Mouse (Mus musculus) heart, adult 9 months (tissue): ENCODE data around the gene Igf1r.
A peak's percentile ranks its signal among the peaks of the same experiment; 100 is the strongest.

Source experiments
- DNase-seq, 2 experiments: peaks; one replicate each; pipeline ENCODE4 v3.0.0; 2022; ENCODE audit warnings: low spot score in 2 of 2

Igf1r gene

GRCm38 (mm10) chr7:68164074-68164473 is 211.4 kb downstream of the Igf1r start:
- DNase-seq, result no peak

DNA sequence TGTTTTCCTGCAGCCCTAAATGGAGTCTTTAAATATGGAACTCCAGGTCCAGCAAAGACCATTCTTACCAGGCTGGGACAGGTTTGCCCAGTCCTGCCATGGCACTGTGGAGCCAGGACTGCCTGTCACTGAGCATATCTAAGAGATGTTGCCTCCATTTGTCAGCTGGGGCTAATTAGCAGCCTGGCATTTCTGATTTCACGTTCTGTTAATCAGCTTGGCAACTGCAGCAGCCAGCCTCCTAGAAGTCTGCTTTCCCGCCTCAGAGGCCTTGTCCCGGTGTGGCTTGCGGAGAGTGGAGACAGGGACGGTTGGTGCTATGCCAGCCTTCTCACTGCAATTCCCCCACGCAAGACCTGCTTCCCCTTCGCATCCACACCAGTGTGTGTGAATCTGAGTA is 220.1 kb downstream of the Igf1r start:
- DNase-seq, result no peak

GRCm38 (mm10) chr7:68179672-68180071 is 227.0 kb downstream of the Igf1r start:
- DNase-seq, result no peak

DNA sequence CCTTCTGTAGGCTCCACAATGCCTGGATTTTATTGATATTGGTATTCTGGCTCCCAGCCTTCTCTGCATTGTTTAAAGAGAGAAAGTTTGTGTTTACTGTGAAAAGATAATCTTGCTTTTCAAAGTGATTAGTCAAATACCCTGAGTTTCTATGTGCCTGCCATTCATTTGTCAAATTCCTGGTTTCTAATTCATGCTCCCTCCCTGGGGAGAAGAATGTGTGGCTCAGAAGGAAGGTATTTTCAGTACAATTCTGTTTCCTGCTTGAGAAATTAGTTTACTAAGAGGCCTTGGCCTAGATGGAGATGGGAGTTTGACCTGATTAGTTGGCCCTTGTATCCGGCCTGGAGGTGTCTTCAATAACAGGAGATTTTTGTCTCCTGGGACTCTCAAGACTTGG is 228.5 kb downstream of the Igf1r start:
- no peak for DNase-seq

- DNase-seq, result no peak
These were observed 229.4 kb downstream of the Igf1r start for GRCm38 (mm10) chr7:68182025-68182424.

DNA sequence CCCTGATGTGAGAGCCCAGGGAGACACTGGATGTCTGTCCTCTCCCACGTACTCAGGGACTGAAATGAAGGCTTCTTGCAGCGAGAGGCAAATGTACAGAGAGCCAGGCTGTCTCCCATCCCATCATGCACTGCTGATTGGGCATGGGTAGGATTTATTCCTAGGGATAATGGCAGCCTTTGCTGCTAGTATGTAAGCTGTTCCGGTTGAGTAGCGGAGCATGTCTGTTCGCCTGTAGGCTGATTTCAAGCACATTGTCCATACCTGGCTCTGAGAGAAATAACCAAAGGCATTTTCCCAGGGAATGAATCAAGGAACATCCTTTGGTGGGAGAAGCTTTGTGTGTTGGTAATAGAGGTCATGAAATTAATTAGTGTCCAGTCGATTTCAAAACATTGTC is 230.1 kb downstream of the Igf1r start:
- DNase-seq, result no peak

DNA sequence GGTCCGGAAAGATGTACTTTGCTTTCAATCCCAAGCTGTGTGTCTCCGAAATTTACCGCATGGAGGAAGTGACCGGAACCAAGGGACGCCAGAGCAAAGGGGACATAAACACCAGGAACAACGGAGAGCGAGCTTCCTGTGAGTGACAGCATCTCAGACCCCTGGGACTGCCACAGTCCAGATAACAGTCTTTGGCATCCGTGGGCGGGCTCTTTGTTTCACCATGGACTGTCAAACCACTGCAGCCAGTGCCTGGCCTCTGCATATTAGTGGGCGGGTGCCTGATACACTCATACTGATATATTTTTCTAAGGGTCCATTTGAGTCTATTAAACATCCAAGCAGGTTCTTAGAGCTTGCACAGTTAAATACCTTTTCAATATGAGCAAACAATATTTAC is 230.8 kb downstream of the Igf1r start:
- no peak for DNase-seq

GRCm38 (mm10) chr7:68189211-68189610 is 236.6 kb downstream of the Igf1r start:
- DNase-seq, result no peak

DNA sequence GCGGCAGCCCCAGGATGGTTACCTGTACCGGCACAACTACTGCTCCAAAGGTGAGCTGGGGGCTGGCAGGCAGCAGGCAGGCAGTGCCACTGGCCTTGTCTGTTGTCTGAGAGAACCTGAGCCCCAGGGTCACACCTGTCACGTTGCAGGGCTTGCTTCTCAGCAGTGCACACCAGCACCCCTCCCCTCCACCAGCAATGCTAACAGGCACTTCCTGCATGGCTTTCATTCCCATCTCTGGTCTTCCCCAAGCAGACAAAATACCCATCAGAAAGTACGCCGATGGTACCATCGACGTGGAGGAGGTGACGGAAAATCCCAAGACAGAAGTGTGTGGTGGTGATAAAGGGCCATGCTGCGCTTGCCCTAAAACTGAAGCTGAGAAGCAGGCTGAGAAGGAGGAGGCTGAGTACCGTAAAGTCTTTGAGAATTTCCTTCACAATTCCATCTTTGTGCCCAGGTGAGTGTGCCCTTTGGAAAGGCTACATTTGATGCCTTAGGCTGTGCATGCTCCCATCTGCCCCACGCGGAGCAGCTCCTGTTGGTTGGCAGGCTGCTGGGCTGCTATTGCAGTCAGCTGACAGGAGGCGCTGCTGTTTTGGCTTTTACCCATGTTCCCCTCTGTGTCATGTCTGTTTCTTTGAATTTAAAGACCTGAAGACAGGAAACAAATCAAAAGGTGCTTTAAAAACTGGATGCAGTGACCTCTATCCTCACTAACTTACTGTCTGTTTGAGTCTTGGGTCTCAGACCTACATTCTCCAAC is 237.2 kb downstream of the Igf1r start:
- no peak for DNase-seq

- peak; percentile 9 to 32 for DNase-seq
These were observed 241.5 kb downstream of the Igf1r start for GRCm38 (mm10) chr7:68193958-68194695.

DNA sequence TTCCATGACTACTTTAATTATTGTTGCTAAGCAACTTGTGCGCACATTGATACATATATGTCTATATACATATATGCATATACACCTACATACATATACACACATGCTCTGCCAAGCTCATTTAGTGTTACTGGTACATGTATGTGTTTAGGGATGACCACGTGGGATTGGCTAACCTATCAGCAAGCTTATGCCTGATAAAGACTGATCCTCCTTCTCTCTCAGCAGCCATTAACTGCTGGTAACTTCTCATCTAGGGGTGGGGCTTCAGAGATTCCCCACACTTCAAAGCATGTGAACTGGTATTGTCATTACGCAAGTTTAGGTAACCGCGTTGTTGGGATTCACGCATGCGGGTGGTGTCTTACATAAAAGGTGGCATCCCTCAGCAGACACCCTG is 247.0 kb downstream of the Igf1r start:
- DNase-seq, result no peak

DNA sequence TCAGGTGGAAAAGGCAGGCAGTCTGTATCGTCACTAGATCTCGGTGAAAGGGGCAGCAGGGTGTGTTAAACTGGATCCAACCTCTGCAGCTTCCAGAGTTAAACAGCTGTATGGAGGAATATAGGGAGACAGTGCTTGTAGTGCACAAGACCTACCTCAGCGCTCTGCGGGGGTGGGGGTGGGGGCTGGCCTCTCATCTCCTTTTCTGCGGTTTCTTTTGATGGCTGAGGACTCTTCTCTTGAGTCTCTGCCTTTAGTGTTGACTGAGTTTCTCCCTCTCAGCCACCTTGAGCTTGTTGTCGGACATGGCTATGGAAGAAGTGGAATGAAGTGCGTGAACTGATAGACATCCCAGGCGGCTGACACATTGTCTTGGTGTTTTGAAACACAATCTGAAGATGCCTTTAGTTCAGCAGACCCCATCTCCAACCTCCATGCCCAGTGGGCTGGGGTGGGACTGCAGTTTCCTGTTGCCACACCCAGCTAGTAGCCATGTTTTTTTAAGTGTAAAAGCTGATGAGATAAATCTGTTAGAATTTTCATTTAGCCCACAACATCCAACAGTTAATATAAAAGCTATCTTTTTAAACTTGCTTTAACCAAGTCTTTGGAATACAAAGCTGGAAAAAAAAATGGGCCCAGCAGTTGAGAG is 253.3 kb downstream of the Igf1r start:
- DNase-seq, result no peak

GRCm38 (mm10) chr7:68209039-68209438 is 256.4 kb downstream of the Igf1r start:
- DNase-seq, result no peak

DNA sequence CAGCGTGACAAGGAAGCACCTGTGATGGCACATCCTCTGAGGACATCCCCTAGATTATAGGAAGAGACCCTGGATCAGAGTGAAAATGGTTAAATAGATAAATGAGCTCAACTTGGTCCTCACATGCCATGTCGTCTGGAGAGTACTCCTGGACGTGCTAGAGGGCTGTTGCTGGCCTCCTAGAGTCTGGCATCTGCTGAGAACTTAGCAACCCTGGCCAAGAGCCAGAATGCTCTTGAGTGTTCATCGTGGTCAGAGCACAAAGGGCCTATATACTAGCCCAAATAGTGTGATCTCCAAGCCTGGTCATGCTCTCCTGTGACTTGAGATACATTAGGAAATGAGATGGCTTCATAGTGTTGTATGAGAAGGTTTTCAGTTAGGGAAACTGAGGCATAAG is 257.8 kb downstream of the Igf1r start:
- DNase-seq, result no peak

DNA sequence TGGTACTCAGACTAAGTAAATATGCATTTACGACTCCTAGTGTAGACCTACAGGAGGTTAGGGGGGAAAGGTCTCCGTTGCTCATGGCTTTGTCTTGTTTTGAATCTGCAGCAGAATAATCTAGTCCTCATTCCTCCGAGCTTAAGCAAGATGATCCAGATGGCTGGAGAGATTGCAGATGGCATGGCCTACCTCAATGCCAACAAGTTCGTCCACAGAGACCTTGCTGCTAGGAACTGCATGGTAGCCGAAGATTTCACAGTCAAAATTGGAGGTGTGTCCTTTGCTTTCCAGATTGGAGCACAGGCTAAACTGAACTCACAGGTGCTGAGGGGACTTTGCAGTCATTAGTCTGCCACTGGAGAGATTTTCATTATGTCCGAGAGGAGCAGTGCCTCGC is 259.3 kb downstream of the Igf1r start:
- no peak for DNase-seq

- no peak for DNase-seq
These were observed 261.2 kb downstream of the Igf1r start for GRCm38 (mm10) chr7:68213842-68214241.

DNA sequence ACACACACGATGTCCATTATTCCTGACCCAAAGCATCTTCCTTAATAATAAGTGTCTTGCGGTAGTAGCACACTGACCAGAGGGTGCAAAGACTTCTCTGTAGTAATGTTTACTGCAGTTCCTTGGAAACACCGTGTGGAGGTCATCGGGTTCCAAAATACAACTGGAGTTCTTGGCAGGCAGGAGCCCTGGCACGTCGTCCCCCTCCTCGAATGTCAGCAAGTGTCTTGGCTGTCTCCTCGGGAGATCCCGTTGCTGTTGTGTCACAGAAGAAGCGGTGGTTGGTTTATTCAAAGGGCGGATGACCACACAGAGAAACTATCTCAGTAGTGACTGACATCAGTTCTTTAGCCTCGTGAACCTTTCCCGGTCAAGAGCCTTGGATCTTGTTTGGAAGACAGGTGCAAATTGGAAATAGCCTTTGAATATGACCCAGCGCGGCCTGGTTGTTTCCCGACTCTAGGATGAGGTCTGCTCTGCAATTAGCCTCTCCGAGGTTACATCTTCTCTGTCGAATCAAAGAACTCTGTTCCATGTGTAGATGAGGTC is 263.0 kb downstream of the Igf1r start:
- DNase-seq, result peak; percentile 43 to 58

GRCm38 (mm10) chr7:68218879-68219278 is 266.3 kb downstream of the Igf1r start:
- DNase-seq, result no peak

DNA sequence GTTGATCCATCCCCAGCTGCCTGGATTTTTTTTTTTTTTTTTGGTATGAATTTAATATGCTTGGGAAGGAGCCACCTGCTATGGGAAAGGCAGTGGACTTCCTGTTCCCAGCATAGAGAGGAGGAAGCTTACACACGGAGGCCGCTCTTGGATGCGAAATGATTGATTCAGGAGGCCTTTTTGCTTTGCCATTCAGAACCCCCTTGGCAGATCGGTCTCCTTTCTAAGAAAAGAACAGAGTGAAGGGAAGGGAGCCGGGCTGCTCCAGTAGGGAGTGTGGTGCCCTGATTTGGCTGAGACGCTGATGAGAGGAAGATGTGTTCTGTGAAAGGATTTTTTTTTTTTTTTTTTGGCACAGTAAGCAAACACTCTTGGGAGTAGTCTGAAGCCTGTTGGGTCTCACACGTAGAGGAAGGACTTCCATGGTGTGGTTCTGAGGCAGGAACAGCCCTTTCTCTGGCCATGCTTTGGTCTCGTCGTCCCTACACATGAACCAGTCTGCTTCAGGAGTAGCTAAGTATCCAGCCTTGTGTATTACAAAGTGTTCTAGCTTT is 269.1 kb downstream of the Igf1r start:
- peak; percentile 19 to 37 for DNase-seq

DNA sequence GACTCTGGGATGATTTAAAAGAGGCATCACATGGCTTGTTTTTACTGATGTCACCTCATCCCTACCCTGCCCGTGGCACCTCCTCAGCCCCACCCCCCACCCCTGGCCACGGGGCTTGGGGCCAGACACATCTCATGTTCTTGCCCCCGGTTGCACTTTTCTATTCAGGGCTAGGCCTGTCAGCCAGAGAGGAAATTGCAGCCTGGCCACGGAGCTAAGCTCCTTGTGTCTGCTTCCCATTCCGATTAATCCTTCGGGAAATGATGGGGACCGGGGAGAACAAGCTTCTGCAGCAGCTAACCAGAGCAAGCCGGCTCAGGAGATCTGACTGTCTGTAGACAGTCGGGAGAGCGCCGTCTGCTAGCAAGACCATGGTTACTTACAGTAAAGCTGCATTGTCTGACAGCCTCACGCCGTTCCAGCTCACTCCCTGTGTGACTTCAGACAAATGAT is 270.8 kb downstream of the Igf1r start:
- peak; percentile 39 to 55 for DNase-seq

DNA sequence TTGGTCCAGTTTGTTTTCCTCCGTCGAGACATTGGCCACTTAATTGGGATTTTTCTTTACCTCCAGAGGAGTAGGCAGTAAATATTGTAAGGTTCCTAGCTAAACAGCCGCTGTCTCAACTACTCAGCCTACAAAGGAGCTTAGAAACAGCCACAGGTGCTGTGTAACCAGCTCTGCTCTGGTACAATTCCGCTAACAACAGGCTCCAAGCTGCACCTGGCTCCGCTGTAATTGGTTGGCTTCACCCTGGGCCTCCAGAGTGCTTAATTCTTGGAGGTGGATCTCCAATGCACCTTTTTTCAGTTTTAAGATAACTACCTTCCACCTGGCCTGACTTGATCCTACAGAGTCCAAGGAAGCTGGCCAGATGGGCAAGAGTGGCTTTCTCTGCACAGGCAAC is 271.4 kb downstream of the Igf1r start:
- no peak for DNase-seq

DNA sequence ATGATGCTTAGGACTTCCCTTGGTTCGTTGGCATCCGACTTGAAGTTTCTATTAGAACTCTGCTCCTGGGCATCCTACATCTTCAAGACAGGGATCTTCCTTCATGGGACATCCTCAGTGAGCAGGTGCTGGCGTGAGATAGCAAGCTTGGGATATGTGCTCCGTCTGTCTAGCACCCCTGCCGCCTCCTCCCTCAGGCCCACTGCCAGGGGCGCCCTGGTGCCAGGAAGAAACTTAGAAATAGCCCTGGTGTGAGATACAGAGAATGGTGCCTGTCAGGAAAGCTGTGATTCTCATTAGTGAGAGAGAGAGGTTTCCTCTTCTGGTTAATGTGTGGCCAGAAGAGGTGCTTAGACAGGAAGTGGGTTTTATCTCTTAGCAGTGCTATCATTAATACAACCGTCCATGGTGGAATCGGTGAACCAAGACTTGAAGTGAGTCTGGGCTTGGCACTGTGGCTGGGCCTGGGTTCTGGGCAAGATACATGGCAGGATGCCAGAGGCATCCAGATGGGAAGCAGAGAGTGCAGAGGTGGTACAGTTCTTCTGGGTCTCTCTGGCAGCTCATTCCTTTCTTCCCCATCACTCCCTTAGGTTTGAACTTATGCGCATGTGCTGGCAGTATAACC is 272.9 kb downstream of the Igf1r start:
- DNase-seq, result no peak
